Mouse (Mus musculus): ENCODE measurements around the gene Carns1. TPM values are rescaled to one million over a fixed set of nuclear protein-coding genes. Genes with fewer than 3 reads are reported as not detected.

Gene Carns1
- polyA plus RNA-seq (2012; ENCODE audit: insufficient read depth, insufficient read length, low replicate concordance, missing spikeins), result not detected in 2 replicates

GRCm38 (mm10) chr19:4175368-4175947, at the start of gene Carns1:
Gene Carns1 (minus strand): TSS chr19:4175479.
- H3K4me3 ChIP-seq (ENCODE audit: insufficient read depth, low read depth, low read length), result no peak within 1 kb of the TSS
- no peak within 1 kb of the TSS for H3K27ac ChIP-seq (ENCODE audit: insufficient read depth, low read depth, low read length)
- TF ChIP-seq POLR2A (IDR thresholded peaks at IDR 0.05; ENCODE audit: insufficient read depth, low read depth, low read length) (no peak), CTCF (IDR thresholded peaks at IDR 0.05; ENCODE audit: insufficient read depth, low read depth, low read length) (no peak)
- H3K4me1 ChIP-seq (ENCODE audit: control insufficient read depth, insufficient read depth, low read length), result peaks cover 7% of the 10 kb centered on the region
- 14% methylated on average over 11 of the region's 11 CpGs for WGBS

DNA sequence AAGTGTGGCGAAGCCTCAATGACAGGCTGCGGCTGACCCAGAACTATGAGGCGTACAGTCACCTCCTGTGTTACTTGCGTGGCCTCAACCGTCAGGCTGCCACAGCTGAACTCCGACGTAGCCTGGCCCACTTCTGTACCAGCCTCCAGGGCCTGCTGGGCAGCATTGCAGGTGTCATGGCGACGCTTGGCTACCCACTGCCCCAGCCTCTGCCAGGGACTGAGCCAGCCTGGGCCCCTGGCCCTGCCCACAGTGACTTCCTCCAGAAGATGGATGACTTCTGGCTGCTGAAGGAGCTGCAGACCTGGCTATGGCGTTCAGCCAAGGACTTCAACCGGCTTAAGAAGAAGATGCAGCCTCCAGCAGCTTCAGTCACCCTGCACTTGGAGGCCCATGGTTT, 46.9 kb upstream of the Carns1 start:
- WGBS, result 78% methylated on average over 11 of the region's 11 CpGs
- peaks cover 5% of the 10 kb centered on the region for H3K4me1 ChIP-seq (ENCODE audit: control insufficient read depth, insufficient read depth, low read length)
- TF ChIP-seq POLR2A (IDR thresholded peaks at IDR 0.05; ENCODE audit: insufficient read depth, low read depth, low read length) (no peak), CTCF (IDR thresholded peaks at IDR 0.05; ENCODE audit: insufficient read depth, low read depth, low read length) (no peak)
- no peak overlapping the region for H3K27ac ChIP-seq (ENCODE audit: insufficient read depth, low read depth, low read length)
- H3K4me3 ChIP-seq (ENCODE audit: insufficient read depth, low read depth, low read length), result no peak overlapping the region

GRCm38 (mm10) chr19:4220957-4221743, 45.9 kb upstream of the Carns1 start:
- 50% methylated on average over 14 of the region's 14 CpGs for WGBS
- H3K4me1 ChIP-seq (ENCODE audit: control insufficient read depth, insufficient read depth, low read length), result peaks cover 7% of the 10 kb centered on the region
- no peak overlapping the region for H3K4me3 ChIP-seq (ENCODE audit: insufficient read depth, low read depth, low read length)
- no peak overlapping the region for H3K27ac ChIP-seq (ENCODE audit: insufficient read depth, low read depth, low read length)
- TF ChIP-seq POLR2A (IDR thresholded peaks at IDR 0.05; ENCODE audit: insufficient read depth, low read depth, low read length) (no peak), CTCF (IDR thresholded peaks at IDR 0.05; ENCODE audit: insufficient read depth, low read depth, low read length) (no peak)

DNA sequence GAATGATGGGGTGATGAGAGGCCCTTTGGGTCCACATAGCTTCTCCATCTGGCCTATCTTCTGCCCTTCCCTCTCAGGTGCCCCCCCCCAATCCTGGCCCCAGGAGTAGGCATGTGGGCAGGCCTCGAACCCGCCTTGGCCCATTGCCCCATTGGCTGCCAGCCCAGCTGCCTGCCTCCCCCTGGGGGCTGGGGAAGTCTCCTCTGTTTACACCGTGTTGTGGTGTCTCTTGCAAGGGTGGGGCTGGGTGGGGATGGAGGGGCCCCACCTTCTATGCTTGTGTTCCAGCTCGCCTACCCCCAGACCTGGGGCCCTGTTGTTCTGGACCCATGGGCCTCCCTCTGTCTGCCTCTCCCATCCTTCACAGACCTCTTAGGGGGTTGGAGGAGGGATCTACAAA, 45.1 kb upstream of the Carns1 start:
- H3K27ac ChIP-seq (ENCODE audit: insufficient read depth, low read depth, low read length), result no peak overlapping the region
- no peak overlapping the region for H3K4me3 ChIP-seq (ENCODE audit: insufficient read depth, low read depth, low read length)
- TF ChIP-seq CTCF (IDR thresholded peaks at IDR 0.05; ENCODE audit: insufficient read depth, low read depth, low read length) (no peak), POLR2A (IDR thresholded peaks at IDR 0.05; ENCODE audit: insufficient read depth, low read depth, low read length) (no peak)
- peaks cover 10% of the 10 kb centered on the region for H3K4me1 ChIP-seq (ENCODE audit: control insufficient read depth, insufficient read depth, low read length)
- 44% methylated on average over 4 of the region's 4 CpGs for WGBS

- 90% methylated on average over 6 of the region's 6 CpGs for WGBS
- Histone ChIP-seq H3K27ac (ENCODE audit: insufficient read depth, low read depth, low read length) (no peak overlapping the region), H3K4me1 (ENCODE audit: control insufficient read depth, insufficient read depth, low read length) (peaks cover 13% of the 10 kb centered on the region), H3K4me3 (ENCODE audit: insufficient read depth, low read depth, low read length) (no peak overlapping the region)
- no peak for TF ChIP-seq POLR2A (IDR thresholded peaks at IDR 0.05; ENCODE audit: insufficient read depth, low read depth, low read length)
Measured at GRCm38 (mm10) chr19:4219943-4220342, 44.7 kb upstream of the Carns1 start.

DNA sequence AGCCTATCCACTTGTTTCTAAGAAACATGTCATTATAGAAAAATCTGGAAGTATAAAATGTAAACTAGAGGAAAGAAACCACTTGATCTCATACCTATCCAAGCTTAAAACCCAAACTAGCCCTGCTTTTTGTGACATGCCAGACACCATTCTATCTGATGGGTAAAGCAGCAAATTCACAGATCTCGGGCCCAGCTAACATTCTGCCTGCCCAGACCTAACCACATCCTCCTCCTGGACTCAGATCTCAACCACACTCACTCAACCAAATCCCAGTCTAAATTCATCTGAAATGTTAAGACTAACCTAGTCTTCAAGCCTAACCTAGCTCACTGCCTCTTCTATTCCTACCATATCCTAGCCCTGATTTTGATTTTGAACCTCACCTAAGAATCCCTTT, 43.5 kb upstream of the Carns1 start:
- 93% methylated on average over 1 of the region's 1 CpGs for WGBS
- no peak overlapping the region for H3K4me3 ChIP-seq (ENCODE audit: insufficient read depth, low read depth, low read length)
- TF ChIP-seq CTCF (IDR thresholded peaks at IDR 0.05; ENCODE audit: insufficient read depth, low read depth, low read length) (no peak), POLR2A (IDR thresholded peaks at IDR 0.05; ENCODE audit: insufficient read depth, low read depth, low read length) (no peak)
- H3K4me1 ChIP-seq (ENCODE audit: control insufficient read depth, insufficient read depth, low read length), result peaks cover 25% of the 10 kb centered on the region
- H3K27ac ChIP-seq (ENCODE audit: insufficient read depth, low read depth, low read length), result no peak overlapping the region

DNA sequence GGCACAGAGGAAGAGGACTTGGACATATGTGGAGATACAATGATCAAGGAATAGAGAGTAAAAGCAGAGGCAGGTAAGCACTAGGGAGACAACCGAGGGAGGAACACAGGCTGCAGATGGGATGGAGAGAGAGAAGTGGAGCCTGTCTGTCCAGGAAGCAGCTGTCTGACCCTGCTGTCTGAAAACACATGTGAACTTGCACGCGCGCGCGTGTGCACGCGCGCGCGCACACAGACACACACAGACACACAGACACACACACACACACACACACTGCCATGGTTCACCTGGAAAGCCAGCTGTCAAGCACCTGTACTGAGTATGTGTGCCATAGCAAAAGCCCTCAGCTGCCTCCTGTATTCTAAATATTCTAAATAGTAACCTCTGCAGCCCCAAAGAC, 43.0 kb upstream of the Carns1 start:
- 90% methylated on average over 11 of the region's 11 CpGs for WGBS
- Histone ChIP-seq H3K4me3 (ENCODE audit: insufficient read depth, low read depth, low read length) (no peak overlapping the region), H3K27ac (ENCODE audit: insufficient read depth, low read depth, low read length) (no peak overlapping the region), H3K4me1 (ENCODE audit: control insufficient read depth, insufficient read depth, low read length) (peaks cover 30% of the 10 kb centered on the region)
- no peak for TF ChIP-seq CTCF (IDR thresholded peaks at IDR 0.05; ENCODE audit: insufficient read depth, low read depth, low read length)
- TF ChIP-seq POLR2A (IDR thresholded peaks at IDR 0.05; ENCODE audit: insufficient read depth, low read depth, low read length), result no peak

DNA sequence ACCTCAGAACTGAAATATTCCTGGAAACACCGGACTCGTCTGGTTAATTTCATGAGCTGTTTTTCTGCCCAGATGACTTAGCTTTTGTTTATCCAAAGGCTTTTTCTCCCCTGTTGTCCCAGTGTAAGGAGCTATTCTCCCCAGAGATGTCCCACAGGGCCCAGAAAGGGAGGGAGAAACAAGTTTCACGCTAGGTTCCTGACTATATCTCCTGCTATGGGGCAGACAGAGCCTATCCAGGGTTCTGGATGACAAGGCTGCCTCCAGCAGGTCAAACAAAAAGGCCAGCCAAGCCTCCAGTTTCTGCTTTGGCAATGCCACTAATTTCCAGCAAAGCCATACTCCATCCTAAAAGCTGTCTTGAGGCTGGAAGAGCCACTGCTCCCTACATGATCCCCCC, 42.6 kb upstream of the Carns1 start:
- peaks cover 33% of the 10 kb centered on the region for H3K4me1 ChIP-seq (ENCODE audit: control insufficient read depth, insufficient read depth, low read length)
- no peak overlapping the region for H3K4me3 ChIP-seq (ENCODE audit: insufficient read depth, low read depth, low read length)
- H3K27ac ChIP-seq (ENCODE audit: insufficient read depth, low read depth, low read length), result no peak overlapping the region
- 69% methylated on average over 3 of the region's 3 CpGs for WGBS
- no peak for TF ChIP-seq CTCF (IDR thresholded peaks at IDR 0.05; ENCODE audit: insufficient read depth, low read depth, low read length)
- no peak for TF ChIP-seq POLR2A (IDR thresholded peaks at IDR 0.05; ENCODE audit: insufficient read depth, low read depth, low read length)

DNA sequence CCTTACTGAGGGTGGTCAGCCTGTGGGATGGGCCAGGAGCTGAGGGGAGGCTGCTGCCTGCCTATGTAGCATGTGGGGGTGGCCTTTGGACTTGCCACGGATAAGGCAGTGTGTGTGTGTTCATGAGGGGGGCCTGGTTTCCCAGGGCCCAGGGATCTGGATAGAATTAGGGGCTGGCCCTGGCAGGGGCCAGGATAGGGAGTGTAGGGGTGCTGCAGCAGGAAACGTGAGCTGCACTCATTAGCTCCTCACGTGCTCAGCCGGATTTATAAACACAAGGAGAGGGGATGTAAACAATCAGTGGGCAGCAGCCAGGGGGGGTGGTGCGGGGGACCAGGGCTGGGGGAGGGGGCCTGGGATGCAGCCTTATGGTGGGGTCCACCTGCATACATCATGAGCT, 41.9 kb upstream of the Carns1 start:
- WGBS, result 40% methylated on average over 5 of the region's 5 CpGs
- Histone ChIP-seq H3K27ac (ENCODE audit: insufficient read depth, low read depth, low read length) (no peak overlapping the region), H3K4me3 (ENCODE audit: insufficient read depth, low read depth, low read length) (no peak overlapping the region), H3K4me1 (ENCODE audit: control insufficient read depth, insufficient read depth, low read length) (peaks cover 33% of the 10 kb centered on the region)
- TF ChIP-seq CTCF (IDR thresholded peaks at IDR 0.05; ENCODE audit: insufficient read depth, low read depth, low read length) (no peak), POLR2A (IDR thresholded peaks at IDR 0.05; ENCODE audit: insufficient read depth, low read depth, low read length) (no peak)
